9 mouse cellular contexts compared by ENCODE assay signal in the genomic region with DNA sequence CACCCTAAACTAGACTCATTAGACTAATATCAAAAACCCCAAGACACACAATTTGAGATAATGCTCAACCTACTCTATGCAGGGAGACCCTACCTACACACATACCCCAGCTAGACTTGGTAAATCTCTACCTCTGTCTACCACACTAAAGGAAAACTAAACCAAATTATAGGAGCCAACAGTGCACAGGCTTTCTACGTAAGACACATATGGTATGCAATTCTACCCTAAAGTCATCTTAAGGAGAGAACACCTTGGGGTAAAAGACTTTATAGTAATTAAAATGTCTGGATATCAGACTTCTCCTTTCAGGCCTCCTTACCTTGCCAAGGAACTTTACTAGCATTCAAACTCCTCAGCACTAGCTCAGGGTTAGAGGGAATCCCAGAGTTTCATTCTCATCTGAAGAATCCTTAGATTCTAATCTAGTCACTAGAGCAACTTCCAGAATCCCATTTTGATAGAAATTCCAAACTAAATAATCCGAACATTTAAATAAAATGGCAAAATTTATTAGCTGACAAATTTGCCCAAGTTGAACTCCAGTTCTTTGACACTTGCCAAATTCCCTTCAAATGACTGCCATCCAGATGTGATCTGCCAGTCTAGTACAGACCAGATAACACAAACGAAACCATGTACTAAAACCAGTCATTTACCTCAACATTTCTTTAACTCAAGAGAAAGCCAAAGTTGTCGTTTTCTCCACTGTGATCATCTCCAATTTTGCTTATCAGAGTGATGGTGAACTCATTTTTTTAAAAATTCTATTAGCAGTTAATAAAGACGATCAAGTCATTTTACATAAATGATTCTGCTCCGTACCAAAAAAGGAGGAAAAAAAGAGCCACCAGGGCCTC. TPM values are rescaled to one million over a fixed set of nuclear protein-coding genes. Genes with fewer than 3 reads are reported as not detected.
DNase-seq lines count a peak whose midpoint lies in the region; ATAC-seq lines count a peak whose summit lies in the region.
"Had no signal": no experiment of that assay in that cellular context is flagged by ENCODE, and none has a peak within 500 bp of the region (broad histone marks: within the 10 kb centered on the region; RNA-seq: fewer than 3 reads in every experiment).

No protein-coding gene starts in this region.

- WGBS in heart, embryonic 16.5 days = 13% methylated on average over 6 of the region's 6 CpGs
- 11% methylated on average over 6 of the region's 6 CpGs for WGBS in hindbrain, embryonic 16.5 days
- WGBS in midbrain, embryonic 14.5 days = 12% methylated on average over 6 of the region's 6 CpGs

- H3K9me3 ChIP-seq in heart, embryonic 16.5 days (replicated peaks; ENCODE audit: control insufficient read depth, low read length) = no peaks in the 10 kb centered on the region
- no peaks in the 10 kb centered on the region for H3K9me3 ChIP-seq in hindbrain, embryonic 16.5 days (ENCODE audit: control insufficient read depth, low read length)
- H3K9me3 ChIP-seq in midbrain, embryonic 14.5 days (ENCODE audit: control insufficient read depth, low read length) = no peaks in the 10 kb centered on the region

- H3K27ac ChIP-seq in heart, embryonic 16.5 days (ENCODE audit: low read length) = peak overlapping the region; percentile 43
- H3K27ac ChIP-seq in hindbrain, embryonic 16.5 days (ENCODE audit: low read depth, low read length) = no peak overlapping the region
- no peak overlapping the region for H3K27ac ChIP-seq in midbrain, embryonic 14.5 days (replicated peaks; ENCODE audit: low read depth, low read length)

- peak overlapping the region; percentile 79 for H3K4me2 ChIP-seq in heart, embryonic 16.5 days (ENCODE audit: low read depth, low read length)
- peak overlapping the region; percentile 83 for H3K4me2 ChIP-seq in hindbrain, embryonic 16.5 days (ENCODE audit: low read length)
- peak overlapping the region; percentile 69 for H3K4me2 ChIP-seq in midbrain, embryonic 14.5 days (ENCODE audit: low read length)

- H3K27me3 ChIP-seq in heart, embryonic 16.5 days (ENCODE audit: control insufficient read depth, insufficient read depth, low read length) = no peaks in the 10 kb centered on the region
- no peaks in the 10 kb centered on the region for H3K27me3 ChIP-seq in hindbrain, embryonic 16.5 days (replicated peaks; ENCODE audit: control insufficient read depth, insufficient read depth, low read length)
- H3K27me3 ChIP-seq in midbrain, embryonic 14.5 days (ENCODE audit: control insufficient read depth, insufficient read depth, low read length) = no peaks in the 10 kb centered on the region
- H3K27me3 ChIP-seq: Patski had no signal

- peak overlapping the region; percentile 65 for H3K4me3 ChIP-seq in heart, embryonic 16.5 days (ENCODE audit: low read length)
- peak overlapping the region; percentile 68 for H3K4me3 ChIP-seq in hindbrain, embryonic 16.5 days (ENCODE audit: low read length)
- H3K4me3 ChIP-seq in midbrain, embryonic 14.5 days (replicated peaks; ENCODE audit: low read depth, low read length) = peak overlapping the region; percentile 84

- H3K4me1 ChIP-seq in heart, embryonic 16.5 days (ENCODE audit: control insufficient read depth, insufficient read depth, low read length) = peaks cover 33% of the 10 kb centered on the region
- peaks cover 19% of the 10 kb centered on the region for H3K4me1 ChIP-seq in hindbrain, embryonic 16.5 days (ENCODE audit: control insufficient read depth, insufficient read depth, low read depth, low read length)
- peaks cover 27% of the 10 kb centered on the region for H3K4me1 ChIP-seq in midbrain, embryonic 14.5 days (ENCODE audit: control insufficient read depth, insufficient read depth, low read length)

- H3K36me3 ChIP-seq in heart, embryonic 16.5 days (ENCODE audit: control insufficient read depth, insufficient read depth) = no peaks in the 10 kb centered on the region
- H3K36me3 ChIP-seq in hindbrain, embryonic 16.5 days (ENCODE audit: control insufficient read depth, insufficient read depth, low read length) = no peaks in the 10 kb centered on the region
- H3K36me3 ChIP-seq in midbrain, embryonic 14.5 days (ENCODE audit: control insufficient read depth, insufficient read depth, low read length) = no peaks in the 10 kb centered on the region

- no peak for ATAC-seq in heart, embryonic 16.5 days (replicated peaks; ENCODE audit: extremely low read depth, insufficient read depth, low FRiP score)
- no peak for ATAC-seq in hindbrain, embryonic 16.5 days
- no peak for ATAC-seq in midbrain, embryonic 14.5 days (ENCODE audit: low FRiP score, low TSS enrichment)

- DNase-seq in heart, adult 18-20 months = no peak
- peak; percentile 60 for DNase-seq in adipocyte (ENCODE audit: low spot score)
- DNase-seq in midbrain, embryonic 14.5 days = no peak
- no peak for DNase-seq in cerebellum, adult 8-10 months
- DNase-seq in adrenal gland, postnatal 4 days (ENCODE audit: low spot score in 2 of 2) = no peak
- no peak for DNase-seq in lung, postnatal 25 days (ENCODE audit: low spot score)

- H3K9ac ChIP-seq in heart, embryonic 16.5 days (ENCODE audit: low read length) = peak overlapping the region; percentile 83
- peak overlapping the region; percentile 44 for H3K9ac ChIP-seq in hindbrain, embryonic 16.5 days (ENCODE audit: low read depth, low read length)
- peak overlapping the region; percentile 90; the same call in 1 of the 2 replicates for H3K9ac ChIP-seq in midbrain, embryonic 14.5 days (replicated peaks; ENCODE audit: low read length)

RNA-seq across cellular contexts. Expression of a gene that starts 1.8 kb away (rescaled TPM):
- 26.0 and 28.0 TPM in 2 replicates for polyA plus RNA-seq in heart, embryonic 16.5 days (2015; fragmentation: Nextera tagmentation; extraction: Ambion mirVana)
- 10 to 100 TPM; 16.2 to 17.9 TPM for total RNA-seq in heart, adult 18-20 months (2021)
- polyA plus RNA-seq in hindbrain, embryonic 16.5 days (2015; fragmentation: Nextera tagmentation; extraction: Ambion mirVana) = 12.4 and 14.9 TPM in 2 replicates
- 7.6 and 11.1 TPM in 2 replicates for polyA plus RNA-seq in midbrain, embryonic 14.5 days (2014; fragmentation: Nextera tagmentation; extraction: Ambion mirVana)
- total RNA-seq in adrenal gland, postnatal 4 days (2021) = 10 to 100 TPM; 16.5 to 17.1 TPM

RNA-seq across cellular contexts. Expression of a gene that starts 2.0 kb away (rescaled TPM):
- 79.2 and 95.3 TPM in 2 replicates for polyA plus RNA-seq in heart, embryonic 16.5 days (2015; fragmentation: Nextera tagmentation; extraction: Ambion mirVana)
- total RNA-seq in heart, adult 18-20 months (2021) = 10 to 100 TPM; 59.7 to 65.9 TPM
- polyA plus RNA-seq in hindbrain, embryonic 16.5 days (2015; fragmentation: Nextera tagmentation; extraction: Ambion mirVana) = 68.0 and 72.8 TPM in 2 replicates
- 55.6 and 69.3 TPM in 2 replicates for polyA plus RNA-seq in midbrain, embryonic 14.5 days (2014; fragmentation: Nextera tagmentation; extraction: Ambion mirVana)
- total RNA-seq in adrenal gland, postnatal 4 days (2021) = 100 to 1,000 TPM; 136 to 138 TPM
